Mouse (Mus musculus) regulatory T cell (primary cell): ENCODE measurements at regions not wholly inside any gene's neighbourhood (a gene's known extent, or its start where the extent isn't known, plus 50 kb on each side); places are given as distances from the start of the nearest gene placed in this dataset.

ENCODE experiments used
- in situ Hi-C: fragments of 300-600 bp; cut with MboI, MseI; formaldehyde crosslinking; loops from one replicate; pipeline ENCODE4 v1.15.1; 2025; ENCODE audit warnings: high pct_unique_total_duplicates

DNA sequence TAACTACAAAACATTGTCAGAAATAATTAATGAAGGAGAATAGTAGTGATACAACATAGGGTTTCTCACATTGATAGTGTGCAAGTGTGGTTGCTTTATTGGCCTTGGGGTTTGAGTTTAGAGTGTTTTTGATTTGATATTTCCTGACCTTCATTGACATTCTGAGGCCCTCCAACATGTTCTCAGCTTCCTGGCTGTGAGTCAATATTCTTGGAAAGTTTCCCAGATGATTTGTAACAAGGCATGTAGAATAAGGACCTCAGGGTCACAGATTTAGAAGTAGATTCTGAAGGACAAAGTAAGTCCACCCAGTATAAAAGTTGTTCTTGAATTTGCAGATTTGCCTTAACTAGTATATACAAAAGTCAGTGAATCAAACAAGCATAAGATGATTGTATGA is 969.7 kb upstream of the Pcdh9 start:
- in situ Hi-C loops: no loop called here

DNA sequence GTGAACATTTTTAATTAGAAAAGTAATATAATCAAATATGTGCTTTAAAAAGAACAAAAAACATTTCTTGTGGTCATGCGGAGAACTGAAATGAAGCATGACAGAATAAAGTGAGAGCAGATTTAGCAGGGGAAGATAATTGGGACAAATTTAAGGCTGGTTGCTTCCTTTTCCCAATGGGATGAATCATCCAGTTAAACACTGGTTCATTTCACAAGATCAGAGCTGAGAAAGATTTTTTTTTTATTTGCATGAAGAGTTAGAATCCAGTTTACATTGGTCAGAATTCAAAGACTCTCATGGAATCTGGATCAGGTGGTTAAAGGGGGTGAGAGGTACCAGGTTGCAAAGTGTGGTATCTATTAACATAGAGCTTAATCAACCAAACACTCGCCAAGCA is 978.5 kb upstream of the Pcdh9 start:
- in situ Hi-C loops: no loop called here

DNA sequence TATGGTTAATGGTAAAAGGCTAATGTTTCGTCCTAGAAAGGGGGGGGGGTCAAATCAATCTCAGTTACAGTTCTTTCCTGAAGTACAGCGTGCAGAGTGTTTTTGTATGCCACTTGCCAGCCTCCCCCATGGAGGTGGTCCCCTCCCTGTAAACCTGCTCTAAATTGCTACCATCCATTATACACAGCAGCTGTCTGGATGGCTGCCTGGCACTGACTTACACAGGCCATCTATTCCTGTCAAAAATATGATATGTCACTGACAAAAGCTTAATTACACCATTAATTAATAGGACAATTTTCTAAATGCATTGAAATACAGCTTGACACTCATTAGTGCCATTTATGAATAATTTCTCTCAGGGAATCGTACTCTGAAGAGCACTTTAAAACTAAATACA is 995.0 kb upstream of the 4921530L21Rik start:
- in situ Hi-C loops: no loop called here

DNA sequence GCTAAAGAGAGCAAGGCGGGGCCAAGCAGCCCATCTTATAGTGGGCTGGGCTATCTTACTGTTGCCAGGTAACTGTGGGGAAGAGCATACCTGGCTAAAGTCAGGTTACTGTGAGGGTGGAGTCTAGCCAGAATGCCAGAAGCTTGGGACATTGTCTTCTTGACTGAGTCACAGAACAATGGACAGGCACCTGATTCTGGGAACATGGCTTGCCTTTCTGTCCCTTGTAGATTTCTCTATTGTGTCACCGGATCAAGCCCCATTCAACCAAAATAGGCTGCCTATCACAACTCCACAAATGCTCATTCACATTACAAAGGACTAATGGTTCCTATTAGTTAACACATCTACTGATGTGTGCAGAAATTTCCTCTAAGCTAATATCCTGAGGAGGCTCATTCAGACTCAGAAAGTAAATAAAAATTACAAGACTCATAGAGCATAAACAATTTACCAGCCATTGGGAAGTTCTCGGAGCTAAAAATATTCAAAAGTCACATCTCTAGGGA is 985.7 kb upstream of the 4921530L21Rik start:
- in situ Hi-C loops: no loop called here

DNA sequence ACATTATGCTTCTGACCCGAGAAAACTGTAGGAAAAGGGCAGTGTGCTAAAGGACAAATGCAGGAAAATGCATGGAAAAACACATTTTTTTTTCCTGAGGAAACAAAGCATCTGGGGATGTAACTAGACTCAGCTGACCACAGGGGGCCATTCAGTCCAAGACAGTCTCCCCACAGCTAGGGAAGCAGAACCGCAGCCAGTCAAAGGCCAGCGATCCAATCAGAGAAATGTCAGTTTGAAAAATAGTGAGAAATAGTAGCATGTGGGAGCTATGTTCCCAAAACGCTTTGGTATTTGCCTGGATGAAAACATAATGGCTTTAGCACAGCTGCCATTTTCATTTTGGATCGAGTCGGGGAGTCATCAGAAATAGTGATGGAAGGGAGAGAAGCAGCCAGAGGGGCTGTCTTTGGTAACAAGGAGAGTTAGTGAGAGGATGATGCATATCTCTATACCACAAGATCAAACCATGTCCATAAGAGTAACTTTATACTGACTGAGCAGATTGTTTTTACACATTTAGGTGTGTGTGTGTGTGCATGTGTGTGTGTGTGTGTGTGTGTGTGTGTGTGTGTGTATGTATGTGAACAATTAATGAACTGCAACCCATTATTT is 982.3 kb upstream of the 4921530L21Rik start:
- in situ Hi-C loops: no loop called here

DNA sequence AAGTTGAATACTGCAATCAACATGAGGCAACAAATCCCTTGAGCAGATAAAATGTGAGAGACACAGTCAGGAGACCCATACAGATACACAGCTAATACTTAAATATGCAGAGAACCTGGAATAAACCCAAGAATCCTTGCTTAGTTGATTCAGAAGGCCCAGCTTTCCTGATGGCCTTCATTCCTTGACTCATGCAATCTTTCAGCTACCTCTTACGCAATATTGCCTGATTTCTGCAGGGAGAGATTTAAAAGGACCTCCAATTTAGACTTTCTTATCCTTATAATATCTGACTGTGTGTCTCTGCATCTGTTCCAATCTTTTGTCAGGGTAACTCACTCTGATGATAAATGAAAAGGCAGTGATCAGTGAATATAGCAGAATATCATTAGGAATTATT is 968.7 kb upstream of the 4921530L21Rik start:
- in situ Hi-C loops: no loop called here

DNA sequence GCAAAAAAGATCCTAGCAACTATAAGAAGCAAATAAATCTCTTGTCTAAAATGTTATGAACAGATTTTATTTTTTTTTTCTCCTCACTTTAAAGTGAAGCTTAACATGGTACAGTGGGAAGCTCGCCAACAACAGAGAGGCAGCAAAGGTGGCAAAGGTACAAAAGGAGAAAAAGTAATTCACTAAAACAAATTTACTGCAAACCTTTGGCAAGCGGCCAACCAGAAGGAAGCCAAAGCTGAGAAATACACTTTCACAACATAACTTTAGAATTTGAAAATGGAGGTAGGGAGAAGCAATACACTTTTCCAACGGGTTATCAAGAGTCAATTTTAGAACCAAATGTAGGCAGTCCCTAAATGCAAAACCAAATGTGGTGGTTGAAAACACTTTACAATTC is 939.6 kb upstream of the 4921530L21Rik start:
- in situ Hi-C loops: loop anchor here (10.0 kb wide), 1 partner anchor 1573 kb away; the partner anchor contains the start of gene Klhl1
